Mouse (Mus musculus): ENCODE measurements around the gene Cdca7l. TPM values are rescaled to one million over a fixed set of nuclear protein-coding genes. Genes with fewer than 3 reads are reported as not detected.

Cdca7l gene
- polyA plus RNA-seq, 1 experiment from 2014 or later, result 11.1 TPM

- Histone ChIP-seq H3K4me3 (ENCODE audit: low read depth, low read length) (no peak overlapping the region), H3K9ac (ENCODE audit: low read length) (no peak overlapping the region), H3K36me3 (ENCODE audit: control insufficient read depth, insufficient read depth, low read length) (no peaks in the 10 kb centered on the region), H3K27ac (ENCODE audit: low read depth, low read length) (no peak overlapping the region), H3K4me1 (ENCODE audit: control insufficient read depth, insufficient read depth, low read length) (no peaks in the 10 kb centered on the region), H3K27me3 (replicated peaks; ENCODE audit: control insufficient read depth, insufficient read depth, low read length) (0 out of 2 replicates have a peak, but pooled peaks cover 3% of the 10 kb centered on the region), H3K4me2 (ENCODE audit: low read length) (no peak overlapping the region), H3K9me3 (replicated peaks; ENCODE audit: control insufficient read depth, low read length) (no peaks in the 10 kb centered on the region)
- ATAC-seq (no peak), DNase-seq (ENCODE audit: low spot score) (no peak)
These were observed 16.8 kb downstream of the Cdca7l start for GRCm38 (mm10) chr12:117820859-117821221.

DNA sequence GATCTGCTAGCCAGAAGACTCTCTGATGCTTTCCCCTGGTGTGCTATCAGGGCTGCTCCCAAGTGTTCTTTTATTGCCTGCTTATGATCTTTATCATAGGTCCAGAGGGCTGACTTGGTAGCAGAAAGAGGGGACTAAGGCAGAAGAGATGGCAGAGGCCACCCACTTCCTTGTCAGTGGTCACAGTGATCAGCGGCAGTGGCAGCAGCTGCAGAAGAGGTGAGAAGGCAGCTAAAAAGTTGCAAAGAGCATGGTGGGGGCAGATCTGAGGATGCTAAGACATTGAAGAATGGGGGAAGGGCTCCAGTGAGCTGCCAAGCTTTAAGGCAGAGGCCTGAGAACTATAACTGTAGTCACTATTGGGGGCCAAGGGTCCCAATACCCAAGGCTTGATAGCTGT is 17.3 kb downstream of the Cdca7l start:
- Histone ChIP-seq H3K36me3 (ENCODE audit: control insufficient read depth, insufficient read depth, low read length) (no peaks in the 10 kb centered on the region), H3K9me3 (replicated peaks; ENCODE audit: control insufficient read depth, low read length) (no peaks in the 10 kb centered on the region), H3K4me3 (ENCODE audit: low read depth, low read length) (no peak overlapping the region), H3K27ac (ENCODE audit: low read depth, low read length) (no peak overlapping the region), H3K27me3 (replicated peaks; ENCODE audit: control insufficient read depth, insufficient read depth, low read length) (0 out of 2 replicates have a peak, but pooled peaks cover 3% of the 10 kb centered on the region), H3K4me1 (ENCODE audit: control insufficient read depth, insufficient read depth, low read length) (no peaks in the 10 kb centered on the region), H3K9ac (ENCODE audit: low read length) (no peak overlapping the region), H3K4me2 (ENCODE audit: low read length) (no peak overlapping the region)
- ATAC-seq (no peak), DNase-seq (ENCODE audit: low spot score) (no peak)
- WGBS, result 83% methylated on average over 1 of the region's 1 CpGs

DNA sequence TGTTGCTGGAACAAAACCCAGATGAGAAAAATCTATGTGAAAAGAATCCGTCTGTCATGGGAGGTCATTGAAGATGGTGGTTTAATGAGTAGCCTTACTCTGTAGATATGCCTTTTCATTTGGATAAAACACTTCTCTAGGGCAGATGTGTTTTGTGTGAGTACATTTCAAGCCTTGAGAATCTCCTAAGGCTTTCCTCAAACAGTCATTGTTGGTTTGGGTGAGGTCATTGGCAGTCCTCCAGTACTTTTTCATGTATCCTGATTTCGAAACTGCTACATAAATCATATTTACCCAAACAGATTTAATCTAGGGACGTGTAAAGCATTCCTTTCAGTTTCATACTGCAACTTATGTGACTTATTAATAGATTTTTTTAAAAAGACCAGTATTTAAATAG is 24.3 kb downstream of the Cdca7l start:
- WGBS, result 86% methylated on average over 3 of the region's 3 CpGs
- Histone ChIP-seq H3K4me2 (ENCODE audit: low read length) (no peak overlapping the region), H3K27me3 (replicated peaks; ENCODE audit: control insufficient read depth, insufficient read depth, low read length) (no peaks in the 10 kb centered on the region), H3K36me3 (ENCODE audit: control insufficient read depth, insufficient read depth, low read length) (no peaks in the 10 kb centered on the region), H3K9me3 (replicated peaks; ENCODE audit: control insufficient read depth, low read length) (no peaks in the 10 kb centered on the region), H3K4me1 (ENCODE audit: control insufficient read depth, insufficient read depth, low read length) (no peaks in the 10 kb centered on the region), H3K9ac (ENCODE audit: low read length) (no peak overlapping the region), H3K4me3 (ENCODE audit: low read depth, low read length) (no peak overlapping the region), H3K27ac (ENCODE audit: low read depth, low read length) (no peak overlapping the region)
- DNase-seq (ENCODE audit: low spot score) (no peak), ATAC-seq (no peak)

DNA sequence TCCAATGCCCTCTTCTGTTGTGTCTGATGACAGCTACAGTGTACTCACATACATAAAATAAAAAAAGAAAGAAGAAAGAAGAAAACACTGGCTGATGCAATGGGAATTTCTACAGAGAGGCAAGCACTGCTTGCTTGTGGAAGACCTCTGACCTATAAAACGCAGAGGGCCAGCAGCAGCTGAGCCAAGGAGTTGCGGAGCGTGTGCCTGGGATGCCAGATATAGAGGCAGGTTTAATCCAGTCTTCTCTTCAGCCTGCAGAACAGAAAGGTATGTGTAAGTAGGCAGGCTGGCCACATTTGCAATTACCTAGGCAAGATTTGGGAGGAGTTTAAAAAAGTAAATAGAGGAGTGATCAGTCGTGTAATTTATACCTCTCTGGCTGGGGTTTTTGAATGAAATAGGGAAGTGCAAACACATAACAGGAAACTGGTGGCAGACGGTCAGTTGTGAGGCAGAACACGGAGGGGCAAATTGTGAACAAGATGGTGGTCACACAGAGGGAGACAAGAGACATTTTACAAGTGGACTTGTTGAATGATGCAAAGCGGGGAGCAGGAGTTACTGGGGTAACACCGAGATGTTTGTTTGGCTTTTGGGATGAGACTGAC is 27.4 kb downstream of the Cdca7l start:
- Histone ChIP-seq H3K4me3 (ENCODE audit: low read depth, low read length) (no peak overlapping the region), H3K9me3 (replicated peaks; ENCODE audit: control insufficient read depth, low read length) (no peaks in the 10 kb centered on the region), H3K36me3 (ENCODE audit: control insufficient read depth, insufficient read depth, low read length) (no peaks in the 10 kb centered on the region), H3K9ac (ENCODE audit: low read length) (no peak overlapping the region), H3K4me1 (ENCODE audit: control insufficient read depth, insufficient read depth, low read length) (no peaks in the 10 kb centered on the region), H3K27ac (ENCODE audit: low read depth, low read length) (no peak overlapping the region), H3K27me3 (replicated peaks; ENCODE audit: control insufficient read depth, insufficient read depth, low read length) (no peaks in the 10 kb centered on the region), H3K4me2 (ENCODE audit: low read length) (no peak overlapping the region)
- WGBS, result 88% methylated on average over 8 of the region's 8 CpGs
- DNase-seq (ENCODE audit: low spot score), result no peak
- ATAC-seq, result no peak

DNA sequence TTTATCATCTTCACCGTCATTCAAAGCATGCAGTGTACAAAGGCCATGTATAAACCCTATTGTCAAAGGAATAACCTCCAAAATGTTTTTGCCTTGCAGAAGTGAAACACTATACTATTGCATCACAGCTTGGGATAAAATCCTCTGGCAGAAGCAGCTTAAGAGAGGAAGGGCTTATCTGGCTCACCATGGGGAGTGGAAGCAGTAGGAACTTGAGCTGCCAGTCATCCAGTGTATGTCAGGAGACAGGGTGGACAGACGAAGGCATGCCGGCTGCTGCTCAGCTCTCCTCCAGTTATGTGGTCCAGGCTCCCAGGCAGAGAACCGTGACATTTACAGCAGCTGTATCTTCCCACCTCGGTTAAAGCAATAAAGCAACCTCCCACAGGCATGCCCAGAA is 28.1 kb downstream of the Cdca7l start:
- DNase-seq (ENCODE audit: low spot score) (no peak), ATAC-seq (no peak)
- no peaks in the 10 kb centered on the region for H3K9me3 ChIP-seq (replicated peaks; ENCODE audit: control insufficient read depth, low read length)
- no peaks in the 10 kb centered on the region for H3K4me1 ChIP-seq (ENCODE audit: control insufficient read depth, insufficient read depth, low read length)
- H3K9ac ChIP-seq (ENCODE audit: low read length), result no peak overlapping the region
- no peaks in the 10 kb centered on the region for H3K27me3 ChIP-seq (replicated peaks; ENCODE audit: control insufficient read depth, insufficient read depth, low read length)
- H3K4me2 ChIP-seq (ENCODE audit: low read length), result no peak overlapping the region
- H3K27ac ChIP-seq (ENCODE audit: low read depth, low read length), result no peak overlapping the region
- 72% methylated on average over 5 of the region's 5 CpGs for WGBS
- no peak overlapping the region for H3K4me3 ChIP-seq (ENCODE audit: low read depth, low read length)
- H3K36me3 ChIP-seq (ENCODE audit: control insufficient read depth, insufficient read depth, low read length), result no peaks in the 10 kb centered on the region

- Histone ChIP-seq H3K27ac (ENCODE audit: low read depth, low read length) (no peak overlapping the region), H3K9ac (ENCODE audit: low read length) (no peak overlapping the region), H3K4me1 (ENCODE audit: control insufficient read depth, insufficient read depth, low read length) (no peaks in the 10 kb centered on the region), H3K9me3 (replicated peaks; ENCODE audit: control insufficient read depth, low read length) (no peaks in the 10 kb centered on the region), H3K4me3 (ENCODE audit: low read depth, low read length) (no peak overlapping the region), H3K36me3 (ENCODE audit: control insufficient read depth, insufficient read depth, low read length) (no peaks in the 10 kb centered on the region), H3K4me2 (ENCODE audit: low read length) (no peak overlapping the region), H3K27me3 (replicated peaks; ENCODE audit: control insufficient read depth, insufficient read depth, low read length) (no peaks in the 10 kb centered on the region)
- ATAC-seq (no peak), DNase-seq (ENCODE audit: low spot score) (no peak)
- 78% methylated on average over 2 of the region's 2 CpGs for WGBS
These were observed 30.6 kb downstream of the Cdca7l start for GRCm38 (mm10) chr12:117834652-117835051.

GRCm38 (mm10) chr12:117835371-117835770 is 31.3 kb downstream of the Cdca7l start:
- Histone ChIP-seq H3K27me3 (replicated peaks; ENCODE audit: control insufficient read depth, insufficient read depth, low read length) (no peaks in the 10 kb centered on the region), H3K9ac (ENCODE audit: low read length) (no peak overlapping the region), H3K4me3 (ENCODE audit: low read depth, low read length) (no peak overlapping the region), H3K4me2 (ENCODE audit: low read length) (no peak overlapping the region), H3K4me1 (ENCODE audit: control insufficient read depth, insufficient read depth, low read length) (no peaks in the 10 kb centered on the region), H3K27ac (ENCODE audit: low read depth, low read length) (no peak overlapping the region), H3K36me3 (ENCODE audit: control insufficient read depth, insufficient read depth, low read length) (no peaks in the 10 kb centered on the region), H3K9me3 (replicated peaks; ENCODE audit: control insufficient read depth, low read length) (no peaks in the 10 kb centered on the region)
- DNase-seq (ENCODE audit: low spot score), result no peak
- WGBS, result 85% methylated on average over 10 of the region's 10 CpGs
- ATAC-seq, result no peak

DNA sequence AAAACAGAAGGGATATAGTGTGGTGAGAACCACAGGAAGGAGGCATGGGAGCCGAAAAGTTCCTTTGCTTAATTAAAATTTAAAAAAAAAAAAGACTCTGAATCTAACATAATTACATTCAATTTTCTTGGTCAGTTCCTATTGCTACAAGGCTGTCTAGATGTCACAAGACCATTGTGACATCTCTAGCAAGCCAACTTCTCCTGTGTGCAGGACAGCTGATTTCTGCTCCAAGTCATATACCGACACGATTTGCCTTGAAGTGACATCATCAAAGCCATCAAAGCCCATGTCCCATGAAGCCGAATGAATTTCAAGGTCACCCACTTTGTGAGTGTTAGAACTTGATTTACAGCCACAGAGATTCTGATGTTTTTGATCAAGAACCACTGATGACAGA is 33.3 kb downstream of the Cdca7l start:
- Histone ChIP-seq H3K4me3 (ENCODE audit: low read depth, low read length) (no peak overlapping the region), H3K9ac (ENCODE audit: low read length) (no peak overlapping the region), H3K4me2 (ENCODE audit: low read length) (no peak overlapping the region), H3K4me1 (ENCODE audit: control insufficient read depth, insufficient read depth, low read length) (no peaks in the 10 kb centered on the region), H3K9me3 (replicated peaks; ENCODE audit: control insufficient read depth, low read length) (no peaks in the 10 kb centered on the region), H3K36me3 (ENCODE audit: control insufficient read depth, insufficient read depth, low read length) (no peaks in the 10 kb centered on the region), H3K27me3 (replicated peaks; ENCODE audit: control insufficient read depth, insufficient read depth, low read length) (no peaks in the 10 kb centered on the region), H3K27ac (ENCODE audit: low read depth, low read length) (no peak overlapping the region)
- no peak for ATAC-seq
- 89% methylated on average over 4 of the region's 4 CpGs for WGBS
- DNase-seq (ENCODE audit: low spot score), result no peak

- Histone ChIP-seq H3K4me2 (ENCODE audit: low read length) (no peak overlapping the region), H3K27ac (ENCODE audit: low read depth, low read length) (no peak overlapping the region), H3K4me1 (ENCODE audit: control insufficient read depth, insufficient read depth, low read length) (no peaks in the 10 kb centered on the region), H3K9me3 (replicated peaks; ENCODE audit: control insufficient read depth, low read length) (no peaks in the 10 kb centered on the region), H3K36me3 (ENCODE audit: control insufficient read depth, insufficient read depth, low read length) (no peaks in the 10 kb centered on the region), H3K27me3 (replicated peaks; ENCODE audit: control insufficient read depth, insufficient read depth, low read length) (no peaks in the 10 kb centered on the region), H3K4me3 (ENCODE audit: low read depth, low read length) (no peak overlapping the region), H3K9ac (ENCODE audit: low read length) (no peak overlapping the region)
- 89% methylated on average over 1 of the region's 1 CpGs for WGBS
- ATAC-seq (no peak), DNase-seq (ENCODE audit: low spot score) (no peak)
These were observed 36.6 kb downstream of the Cdca7l start for GRCm38 (mm10) chr12:117840705-117841104.
